Mouse (Mus musculus) gastrocnemius, postnatal 14 days (tissue): ENCODE measurements around the gene Fam129c. TPM values are rescaled to one million over a fixed set of nuclear protein-coding genes. Genes with fewer than 3 reads are reported as not detected.

ENCODE experiments used
- DNase-seq: peaks from one replicate; pipeline ENCODE4 v3.0.0; 2021; ENCODE audit warnings: mixed read lengths
- intact Hi-C: fragments of 180-260 bp; cut with DNase I; formaldehyde crosslinking; loops from one replicate; pipeline ENCODE4 v1.15.1; 2025; ENCODE audit warnings: low total_unique reads
- total RNA-seq, 2 experiments: library from RNA; stranded (reverse); gene quantifications; 2 replicates each; pipeline ENCODE4 v1.2.3; 2021

Gene Fam129c
- total RNA-seq, 2 experiments from 2014 or later: 0.59 to 0.82 TPM

DNA sequence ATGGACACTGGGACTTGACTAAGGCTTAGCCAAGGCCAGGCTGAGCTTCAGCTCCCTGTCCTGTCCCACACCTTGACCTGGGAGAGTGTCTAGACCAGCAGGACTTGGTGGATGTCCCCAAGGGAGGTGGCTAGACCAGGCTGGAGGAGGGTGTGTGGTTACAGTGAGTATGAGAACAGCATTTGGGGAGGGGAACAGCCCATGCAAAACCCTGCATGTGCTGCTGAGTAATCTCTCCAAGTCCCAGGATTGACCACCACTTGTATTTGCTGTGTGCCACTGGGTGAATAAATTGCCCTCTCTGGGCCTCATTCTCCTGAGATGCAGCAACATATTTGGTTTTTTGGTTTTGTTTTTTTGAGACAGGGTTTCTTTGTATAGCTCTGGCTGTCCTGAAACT lies 927 bp downstream of the Fam129c start:
- intact Hi-C loops: loop anchor here (5.0 kb wide), 1 partner anchor 59 kb away; no protein-coding TSS in a partner anchor

DNA sequence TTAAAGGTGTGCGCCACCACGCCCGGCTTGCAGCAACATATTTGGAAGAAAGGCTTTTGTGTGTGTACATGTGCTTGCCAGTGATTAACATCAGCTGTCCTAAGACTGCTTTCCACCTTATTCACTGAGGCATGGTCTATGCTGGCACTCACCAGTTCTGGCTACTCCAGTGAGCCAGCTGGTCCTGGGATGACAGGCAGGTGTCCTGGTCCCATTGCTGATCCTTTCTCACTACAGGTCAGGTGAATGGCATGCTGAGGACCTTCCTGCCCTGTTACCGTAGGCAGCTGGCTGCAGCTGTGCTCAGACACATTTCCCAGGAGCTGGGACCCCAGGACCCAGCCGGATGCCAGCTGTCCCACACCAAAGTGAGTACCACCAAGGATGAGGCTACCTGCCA lies 1.4 kb downstream of the Fam129c start:
- intact Hi-C loops: loop anchor here (5.0 kb wide), 1 partner anchor 58 kb away; no protein-coding TSS in a partner anchor
- no peak for DNase-seq

More for the DNA sequence above, 927 bp downstream of the Fam129c start:
- DNase-seq: no peak

DNA sequence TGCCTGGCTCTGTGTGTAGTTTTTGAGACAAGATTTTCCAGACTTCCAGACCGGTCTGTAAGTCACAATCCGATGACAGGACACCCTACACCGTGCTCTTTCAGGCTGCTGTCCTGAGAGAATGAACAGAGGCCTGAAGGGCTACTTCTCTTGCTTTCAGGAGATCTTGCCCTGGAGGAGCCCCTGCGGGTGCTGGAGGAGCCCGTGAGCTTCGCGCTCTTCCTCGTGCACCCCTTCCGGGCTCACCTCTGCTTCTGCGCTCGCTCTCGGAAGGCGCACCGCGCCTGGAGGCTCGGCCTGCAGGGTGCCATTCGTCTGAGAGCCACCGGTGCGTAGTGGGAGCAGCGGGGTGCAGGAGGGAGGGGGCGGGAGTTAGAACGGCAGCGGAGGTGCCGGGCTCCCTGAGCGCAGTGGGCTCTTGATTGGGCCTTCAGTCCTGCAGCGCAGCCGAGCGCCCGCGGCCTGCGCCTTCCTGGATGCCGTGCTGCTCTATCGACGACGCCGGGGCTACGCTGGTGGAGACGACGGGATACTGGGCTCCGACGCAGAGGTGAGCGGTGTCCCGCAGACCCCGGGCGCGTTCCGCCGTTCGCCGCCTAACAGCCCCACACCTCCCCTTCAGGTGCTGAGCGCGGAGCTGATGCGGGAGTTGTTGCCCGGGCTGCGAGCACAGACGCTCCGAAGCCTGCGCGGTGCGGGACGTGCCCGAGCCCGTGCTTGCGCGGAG lies 4.7 kb downstream of the Fam129c start:
- intact Hi-C loops: no loop called here
- no peak for DNase-seq

GRCm38 (mm10) chr8:71602666-71603334 lies 5.4 kb downstream of the Fam129c start:
- DNase-seq: peak; percentile 59
- intact Hi-C loops: no loop called here

GRCm38 (mm10) chr8:71604021-71604420 lies 6.6 kb downstream of the Fam129c start:
- intact Hi-C loops: no loop called here
- DNase-seq: no peak

DNA sequence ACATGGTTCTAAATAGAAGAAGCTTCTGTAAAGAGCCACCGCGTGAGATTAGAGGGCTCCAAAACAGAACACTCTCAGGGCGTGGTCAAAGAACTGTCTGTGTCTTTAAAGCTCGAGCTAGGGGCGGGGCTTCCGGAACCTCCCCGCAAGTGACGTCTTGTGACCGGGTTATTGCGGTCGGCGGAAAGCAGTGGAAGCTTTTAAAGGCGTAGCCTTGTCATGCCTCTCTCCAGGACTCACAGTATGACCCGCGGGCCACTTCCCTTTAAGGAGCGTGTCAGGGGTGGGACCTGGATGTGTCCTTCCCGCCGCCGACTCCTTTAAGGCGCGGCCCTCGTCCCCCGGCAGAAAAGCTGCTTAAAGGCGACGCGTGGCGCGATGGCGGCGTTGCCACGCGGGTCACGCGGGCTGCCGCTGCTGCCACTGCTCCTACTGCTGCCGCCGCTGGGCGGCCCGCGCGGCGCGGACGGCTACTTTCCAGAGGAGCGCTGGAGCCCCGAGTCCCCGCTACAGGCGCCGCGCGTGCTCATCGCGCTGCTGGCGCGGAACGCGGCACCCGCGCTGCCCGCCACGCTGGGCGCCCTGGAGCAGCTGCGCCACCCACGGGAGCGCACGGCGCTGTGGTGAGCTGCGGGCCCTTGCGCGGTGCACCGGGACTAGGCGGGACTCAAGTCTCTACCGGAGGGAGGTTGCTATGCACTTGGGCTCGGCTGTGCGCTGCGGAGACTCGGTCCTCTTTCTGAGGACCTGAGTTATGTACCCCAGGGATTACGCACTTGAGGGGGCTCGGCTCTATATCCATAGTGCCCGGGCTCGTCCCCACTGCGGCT lies 13.6 kb downstream of the Fam129c start, which contains the start of gene Colgalt1:
Gene Colgalt1 (plus strand): TSS at position 177 of the 830 bp plus-strand sequence.
- intact Hi-C loops: no loop called here
- DNase-seq: peak; percentile 95

DNA sequence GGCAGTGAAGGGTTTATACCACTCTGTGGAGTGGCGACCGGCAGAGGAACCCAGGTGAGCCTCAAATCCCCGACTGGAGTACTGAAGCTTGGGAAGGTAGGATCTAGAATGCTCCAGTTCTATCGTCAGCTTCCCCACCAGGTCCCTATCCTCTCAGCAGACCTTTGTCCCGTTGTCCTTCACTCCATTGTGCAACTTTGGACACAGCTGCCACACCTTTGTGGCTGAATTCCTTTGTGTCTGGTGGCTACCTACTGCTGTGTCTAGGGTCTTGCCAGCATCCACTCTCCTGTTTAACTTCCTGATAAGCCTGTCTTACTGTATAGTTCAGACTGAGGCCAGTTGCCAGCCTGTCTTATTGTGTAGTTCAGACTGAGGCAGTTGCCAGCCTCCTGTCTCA lies 14.7 kb downstream of the Fam129c start:
- no peak for DNase-seq
- intact Hi-C loops: no loop called here

GRCm38 (mm10) chr8:71613418-71613817 lies 16.0 kb downstream of the Fam129c start:
- intact Hi-C loops: no loop called here
- no peak for DNase-seq

GRCm38 (mm10) chr8:71619786-71620185 lies 22.3 kb downstream of the Fam129c start:
- intact Hi-C loops: no loop called here
- peak; percentile 37 for DNase-seq

DNA sequence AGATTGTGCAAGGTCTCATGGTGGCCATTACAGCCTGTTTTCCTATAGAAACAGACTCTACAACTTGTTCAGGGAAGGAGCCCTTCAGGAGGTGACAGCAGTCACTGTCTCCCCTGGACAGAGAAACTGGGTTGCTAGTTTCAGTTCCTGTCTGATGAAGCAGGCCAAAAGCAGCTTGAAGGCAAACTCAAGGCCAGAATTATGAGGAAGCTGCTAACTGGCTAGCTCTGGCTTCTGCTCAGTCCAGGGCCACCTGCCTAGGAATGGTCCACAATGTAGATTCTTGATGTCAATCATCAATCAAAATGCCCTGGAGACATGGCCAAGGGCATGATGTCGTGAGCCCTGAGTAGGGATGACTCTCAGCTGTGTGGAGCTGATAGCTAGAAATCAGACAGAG lies 27.6 kb downstream of the Fam129c start:
- no peak for DNase-seq
- intact Hi-C loops: no loop called here

DNA sequence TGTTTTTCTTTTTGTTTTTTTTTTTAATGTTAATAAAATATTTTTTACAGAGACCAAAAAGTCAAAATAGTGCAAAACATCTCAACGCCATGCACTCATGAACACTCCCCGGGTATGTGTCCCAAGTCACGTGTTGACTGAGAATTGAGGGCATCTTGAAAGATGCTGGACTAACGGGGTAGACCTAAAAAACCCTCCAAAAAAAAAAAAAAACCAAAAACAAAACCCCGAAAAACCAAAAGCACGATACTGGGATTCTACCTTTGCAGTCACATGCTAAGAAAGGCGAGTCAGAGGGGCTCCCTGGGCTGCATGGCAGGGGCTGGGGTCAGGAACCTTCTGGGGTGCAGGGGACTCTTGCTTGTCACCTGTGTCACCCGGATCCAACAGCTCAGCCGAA lies 29.3 kb downstream of the Fam129c start:
- intact Hi-C loops: no loop called here
- DNase-seq: no peak

- no peak for DNase-seq
- intact Hi-C loops: no loop called here
Observed at GRCm38 (mm10) chr8:71627265-71628099, 30.0 kb downstream of the Fam129c start.

DNA sequence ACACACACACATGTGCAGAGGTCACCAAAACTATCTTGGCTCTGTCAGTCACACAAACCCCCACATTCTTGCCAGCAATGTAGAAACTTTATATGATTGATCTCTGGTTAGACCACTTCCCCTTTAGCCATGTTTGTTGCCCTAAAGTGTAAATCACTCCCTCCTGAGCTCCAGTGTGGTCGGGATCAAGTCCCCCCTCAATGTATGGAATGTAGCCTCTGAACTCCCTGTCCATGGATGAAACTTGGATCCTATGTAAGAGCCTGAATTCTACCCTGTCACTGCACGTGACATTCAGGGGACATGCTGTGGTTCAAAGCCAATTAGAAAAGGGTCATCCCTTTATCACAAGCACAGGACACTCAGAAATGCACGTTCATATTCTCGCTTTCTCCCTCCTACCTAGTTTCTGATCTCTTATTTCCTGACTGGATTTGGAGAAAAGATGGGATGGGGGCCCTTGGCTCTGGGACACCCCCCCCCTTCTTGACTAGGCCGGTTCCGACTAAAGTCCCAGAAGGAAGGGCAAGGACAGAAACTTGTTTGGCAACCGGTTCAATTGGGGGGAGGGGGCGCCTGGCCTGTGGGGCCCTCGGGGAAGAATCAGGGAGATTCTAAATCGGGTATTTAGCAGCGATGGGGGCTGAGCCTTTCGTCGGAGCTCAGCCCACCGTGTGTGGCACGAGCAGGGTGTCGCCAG lies 31.1 kb downstream of the Fam129c start:
- no peak for DNase-seq
- intact Hi-C loops: no loop called here

- intact Hi-C loops: no loop called here
Observed at GRCm38 (mm10) chr8:71629096-71629697, 31.7 kb downstream of the Fam129c start.

DNA sequence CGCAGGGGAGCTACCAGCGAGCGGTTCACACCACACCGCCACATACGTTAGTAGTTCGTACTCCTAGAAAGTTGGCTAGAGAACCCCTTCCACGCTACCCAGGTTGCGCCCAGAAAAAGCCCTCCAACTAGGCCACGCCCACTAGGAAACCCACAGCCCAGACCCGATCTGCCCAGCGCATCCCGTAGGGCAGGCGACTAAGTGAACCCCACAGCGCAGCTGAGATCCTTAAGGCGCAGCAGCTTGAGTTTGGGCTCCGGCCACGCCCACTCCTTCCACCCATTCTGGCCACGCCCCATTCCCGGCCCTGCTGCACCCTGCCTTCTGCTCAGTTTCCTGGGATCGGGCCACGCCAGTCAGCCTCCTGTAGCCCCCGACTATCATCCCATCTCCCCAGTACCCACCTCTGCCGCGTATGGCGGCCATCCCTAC lies 32.3 kb downstream of the Fam129c start:
- peak; percentile 42 for DNase-seq
- intact Hi-C loops: no loop called here

More at GRCm38 (mm10) chr8:71629096-71629697, 31.7 kb downstream of the Fam129c start:
- DNase-seq: peak; percentile 89

DNA sequence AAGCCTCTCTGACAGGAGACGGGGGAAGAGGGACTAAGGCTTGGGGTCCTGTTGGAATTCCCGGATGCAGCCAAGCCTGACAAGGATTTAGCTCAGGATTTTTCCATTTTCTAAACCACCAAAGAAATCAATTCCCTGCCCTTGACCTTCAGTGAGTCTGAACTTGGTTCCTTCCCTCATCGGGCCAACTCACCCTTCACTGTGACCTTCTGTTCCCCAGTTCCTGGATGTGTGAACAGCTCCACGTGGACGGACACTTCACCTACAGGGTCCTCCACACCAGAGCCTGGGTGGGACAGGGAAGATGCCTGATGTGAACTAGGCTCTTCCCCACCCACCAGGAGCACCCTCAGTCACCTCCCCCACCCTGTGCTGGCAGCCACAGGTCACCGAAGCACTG lies 33.3 kb downstream of the Fam129c start:
- DNase-seq: no peak
- intact Hi-C loops: no loop called here

DNA sequence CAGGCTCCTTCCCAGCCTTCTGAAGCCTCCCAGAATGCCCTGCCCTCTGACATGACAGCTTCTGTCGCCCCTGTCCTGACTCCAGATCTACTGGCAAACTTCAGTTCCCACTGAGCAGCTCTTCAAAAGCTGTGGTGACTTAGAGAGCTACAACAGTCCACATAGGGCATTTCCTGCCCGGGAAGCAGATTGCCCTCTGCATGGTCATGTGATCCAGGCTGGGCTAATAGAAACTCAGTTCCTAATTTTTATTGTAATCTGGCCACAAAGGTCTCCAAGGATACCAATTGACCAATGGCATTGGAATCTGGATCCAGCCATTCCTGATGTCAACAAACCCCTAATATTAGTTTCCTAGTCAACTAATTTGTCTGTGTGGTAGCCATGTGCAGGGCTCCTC lies 34.4 kb downstream of the Fam129c start:
- no peak for DNase-seq

DNA sequence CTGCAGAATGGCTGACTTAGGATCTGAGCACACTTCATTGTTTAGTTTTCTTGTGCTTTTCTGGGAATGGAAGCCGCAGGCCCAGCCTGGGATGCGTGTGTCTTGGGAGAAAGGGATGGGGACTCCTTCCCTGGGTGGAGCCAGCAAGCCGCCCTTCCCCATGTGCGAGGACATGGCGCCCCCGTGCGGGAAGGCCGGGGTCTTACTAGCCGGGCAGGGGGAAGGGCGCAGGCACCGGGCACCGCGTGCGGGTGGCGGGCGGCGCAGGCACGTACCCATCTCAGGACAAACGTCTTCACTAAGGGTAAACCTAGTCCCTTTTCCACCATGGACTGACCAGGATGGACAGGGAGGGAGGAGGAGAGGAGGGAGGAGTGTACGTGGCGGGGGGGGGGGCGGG lies 35.7 kb downstream of the Fam129c start:
- intact Hi-C loops: no loop called here

More for the DNA sequence above, 34.4 kb downstream of the Fam129c start:
- intact Hi-C loops: no loop called here

More for the DNA sequence above, 35.7 kb downstream of the Fam129c start:
- peak; percentile 61 for DNase-seq
